Mouse (Mus musculus) liver, embryonic 12.5 days (tissue): ENCODE results near the gene Ern1. TPM values are rescaled to one million over a fixed set of nuclear protein-coding genes. Genes with fewer than 3 reads are reported as not detected.
A peak's percentile ranks its signal among the peaks of the same experiment; 100 is the strongest.

Source experiments
- ATAC-seq: fragments of 200-750 bp; cut with Nextera tagmentation; 2 replicates; pipeline ENCODE4 v1.8.0; 2017; ENCODE audit warnings: moderate number of reproducible peaks, mild to moderate bottlenecking, moderate library complexity
- H3K27ac ChIP-seq: fragments of 300-500 bp; sonication (generic); 2 replicates; pipeline ENCODE4 v1.5.1; 2016; ENCODE audit warnings: mild to moderate bottlenecking
- H3K27me3 ChIP-seq: fragments of 300-500 bp; sonication (generic); replicated peaks from 2 replicates; pipeline ENCODE4 v1.6.1; 2016; ENCODE audit warnings: mild to moderate bottlenecking, moderate library complexity
- H3K36me3 ChIP-seq: fragments of 300-500 bp; sonication (generic); 2 replicates; pipeline ENCODE4 v1.6.1; 2016; ENCODE audit warnings: mild to moderate bottlenecking, moderate library complexity
- H3K4me1 ChIP-seq: fragments of 300-500 bp; sonication (generic); 2 replicates; pipeline ENCODE4 v1.6.1; 2016
- H3K4me2 ChIP-seq: fragments of 300-500 bp; sonication (generic); 2 replicates; pipeline ENCODE4 v1.6.1; 2016; ENCODE audit warnings: mild to moderate bottlenecking, moderate library complexity
- H3K4me3 ChIP-seq: fragments of 300-500 bp; sonication (generic); 2 replicates; pipeline ENCODE4 v1.5.1; 2016; ENCODE audit warnings: mild to moderate bottlenecking, moderate library complexity
- H3K9ac ChIP-seq: fragments of 300-500 bp; sonication (generic); 2 replicates; pipeline ENCODE4 v1.6.1; 2016; ENCODE audit warnings: mild to moderate bottlenecking, moderate library complexity
- H3K9me3 ChIP-seq: fragments of 300-500 bp; sonication (generic); replicated peaks from 2 replicates; pipeline ENCODE4 v1.6.1; 2016; ENCODE audit warnings: mild to moderate bottlenecking, moderate library complexity
- WGBS: fragments of 180-500 bp; shearing (Covaris S2); methylation state at CpG from one replicate; pipeline ENCODE4 v1.1.7; 2016; ENCODE audit not compliant: insufficient replicate concordance; 5-methylcytosine and 5-hydroxymethylcytosine counted together
- polyA plus RNA-seq: library from polyadenylated mRNA; unstranded; fragments of >200 nt; fragmentation: Nextera tagmentation; extraction: Ambion mirVana; gene quantifications from 2 replicates; pipeline ENCODE4 v1.2.1, GENCODE M21; 2016

Gene Ern1
- 6.7 and 6.8 TPM in 2 replicates for polyA plus RNA-seq

- Histone ChIP-seq H3K4me2 (peak within 1 kb of the TSS; percentile 89), H3K4me1 (peaks cover 39% of the 10 kb centered on the region), H3K27me3 (no peaks in the 10 kb centered on the region), H3K9ac (peak within 1 kb of the TSS; percentile 98), H3K36me3 (no peaks in the 10 kb centered on the region), H3K27ac (peak within 1 kb of the TSS; percentile 95), H3K9me3 (no peaks in the 10 kb centered on the region), H3K4me3 (peak within 1 kb of the TSS; percentile 99)
- peak; percentile 97 for ATAC-seq
- WGBS: under 1% methylated on average over 28 of the region's 28 CpGs
Observed at GRCm38 (mm10) chr11:106487733-106488115, at the start of gene Ern1. Gene Ern1 (minus strand): TSS chr11:106487852.

DNA sequence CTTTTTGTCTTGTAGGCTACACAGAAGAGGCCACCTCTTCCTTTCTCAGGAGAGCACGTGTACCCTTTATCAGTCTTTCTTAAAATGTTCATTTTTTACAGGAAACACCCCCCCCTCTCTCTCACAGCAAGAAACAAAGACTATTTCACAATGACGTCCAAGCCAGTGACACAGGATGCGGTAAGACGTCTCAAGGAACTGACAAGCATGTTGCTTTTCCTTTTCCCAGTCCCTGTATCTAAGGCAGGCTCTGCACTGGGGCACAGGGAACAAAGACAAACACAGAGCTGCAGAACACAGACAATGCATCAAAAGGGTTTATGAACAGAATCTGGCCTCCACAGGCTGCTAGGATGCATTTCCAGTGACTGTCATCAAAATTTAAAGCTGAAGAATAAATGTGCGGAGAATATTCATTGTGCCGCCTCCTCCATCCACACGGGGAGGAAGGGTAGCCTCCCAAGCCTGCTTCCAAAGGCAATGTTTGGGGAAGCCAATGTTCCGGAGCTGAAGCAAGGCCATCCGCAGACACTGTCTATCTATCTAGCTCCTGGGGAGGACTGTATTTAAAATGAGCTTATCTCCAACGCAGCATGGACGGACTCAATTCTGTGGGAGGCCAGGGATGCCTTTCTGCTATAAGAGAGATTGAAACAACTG, 48.7 kb upstream of the Ern1 start:
- peak overlapping the region; percentile 75 for H3K27ac ChIP-seq
- no peak overlapping the region for H3K4me3 ChIP-seq
- H3K4me1 ChIP-seq: peaks cover 45% of the 10 kb centered on the region
- H3K27me3 ChIP-seq: no peaks in the 10 kb centered on the region
- peaks cover 30% of the 10 kb centered on the region for H3K36me3 ChIP-seq
- peak overlapping the region; percentile 20; the same call in 1 of the 2 replicates for H3K4me2 ChIP-seq
- ATAC-seq: peak; percentile 58
- no peaks in the 10 kb centered on the region for H3K9me3 ChIP-seq
- H3K9ac ChIP-seq: no peak overlapping the region; the same call in 1 of the 2 replicates
- 29% methylated on average over 11 of the region's 11 CpGs for WGBS

GRCm38 (mm10) chr11:106535660-106536252, 48.1 kb upstream of the Ern1 start:
- Histone ChIP-seq H3K9me3 (no peaks in the 10 kb centered on the region), H3K9ac (no peak overlapping the region), H3K4me3 (no peak overlapping the region), H3K4me1 (peaks cover 48% of the 10 kb centered on the region), H3K4me2 (no peak overlapping the region), H3K36me3 (peaks cover 35% of the 10 kb centered on the region), H3K27ac (peak overlapping the region; percentile 70), H3K27me3 (no peaks in the 10 kb centered on the region)
- 55% methylated on average over 9 of the region's 9 CpGs for WGBS
- no peak for ATAC-seq

- Histone ChIP-seq H3K4me1 (peaks cover 58% of the 10 kb centered on the region), H3K27ac (no peak overlapping the region), H3K4me2 (no peak overlapping the region), H3K4me3 (no peak overlapping the region), H3K36me3 (peaks cover 41% of the 10 kb centered on the region), H3K27me3 (no peaks in the 10 kb centered on the region), H3K9ac (no peak overlapping the region), H3K9me3 (no peaks in the 10 kb centered on the region)
- ATAC-seq: no peak
- 84% methylated on average over 9 of the region's 9 CpGs for WGBS
Observed at GRCm38 (mm10) chr11:106532248-106532790, 44.7 kb upstream of the Ern1 start.

DNA sequence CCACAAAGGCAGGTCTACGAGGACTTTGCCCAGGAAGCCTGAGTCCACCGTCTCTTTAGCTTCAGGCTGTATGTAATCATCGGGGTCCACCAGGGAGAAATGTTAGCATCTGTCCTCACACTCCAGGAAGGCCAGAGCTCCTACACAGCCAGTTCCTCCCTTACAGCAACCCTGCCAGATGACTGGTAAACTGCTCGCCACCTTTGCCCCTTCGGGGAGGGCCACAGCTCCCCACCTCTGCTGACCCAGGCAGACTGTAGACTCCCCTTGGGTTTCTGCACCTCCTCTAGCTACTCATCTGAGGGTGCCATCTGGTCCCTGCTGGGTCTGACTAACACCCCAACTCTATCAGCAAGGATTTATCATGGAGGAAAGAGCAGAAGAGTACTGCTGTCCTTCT, 42.1 kb upstream of the Ern1 start:
- no peaks in the 10 kb centered on the region for H3K9me3 ChIP-seq
- peak overlapping the region; percentile 37; the same call in 1 of the 2 replicates for H3K27ac ChIP-seq
- 76% methylated on average over 5 of the region's 5 CpGs for WGBS
- no peak overlapping the region for H3K4me2 ChIP-seq
- peaks cover 41% of the 10 kb centered on the region for H3K4me1 ChIP-seq
- peaks cover 51% of the 10 kb centered on the region for H3K36me3 ChIP-seq
- H3K27me3 ChIP-seq: no peaks in the 10 kb centered on the region
- no peak overlapping the region for H3K9ac ChIP-seq
- no peak overlapping the region for H3K4me3 ChIP-seq
- no peak for ATAC-seq

DNA sequence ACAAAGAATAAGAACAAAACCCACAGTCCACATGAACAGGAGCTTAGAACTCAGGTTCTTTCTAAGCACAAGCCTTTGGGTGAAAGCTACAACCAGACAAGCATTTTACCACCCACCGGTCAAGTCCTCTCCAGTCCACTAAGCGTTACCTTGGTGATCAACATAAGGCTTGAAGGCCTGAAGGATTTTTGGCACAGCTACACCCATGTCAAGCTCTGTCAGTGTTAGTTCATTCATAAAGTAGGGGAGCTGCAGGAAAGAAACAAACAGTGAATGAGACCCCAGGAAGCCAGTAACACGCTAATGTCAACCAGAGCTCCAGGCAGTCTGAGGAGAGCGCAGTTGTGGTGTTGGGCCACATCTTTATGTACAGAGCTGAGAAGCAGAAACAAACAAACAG, 41.5 kb upstream of the Ern1 start:
- H3K4me2 ChIP-seq: no peak overlapping the region

GRCm38 (mm10) chr11:106527926-106528325, 40.3 kb upstream of the Ern1 start:
- peaks cover 50% of the 10 kb centered on the region for H3K36me3 ChIP-seq
- H3K4me1 ChIP-seq: peaks cover 35% of the 10 kb centered on the region
- H3K27me3 ChIP-seq: no peaks in the 10 kb centered on the region
- no peak overlapping the region for H3K27ac ChIP-seq
- WGBS: 28% methylated on average over 1 of the region's 1 CpGs
- no peak overlapping the region for H3K4me3 ChIP-seq
- no peak overlapping the region for H3K4me2 ChIP-seq
- no peaks in the 10 kb centered on the region for H3K9me3 ChIP-seq
- H3K9ac ChIP-seq: no peak overlapping the region
- ATAC-seq: no peak

More for the DNA sequence above, 41.5 kb upstream of the Ern1 start:
- no peaks in the 10 kb centered on the region for H3K27me3 ChIP-seq
- H3K4me3 ChIP-seq: no peak overlapping the region
- H3K27ac ChIP-seq: peak overlapping the region; percentile 37; the same call in 1 of the 2 replicates
- H3K9me3 ChIP-seq: no peaks in the 10 kb centered on the region
- ATAC-seq: no peak
- H3K4me1 ChIP-seq: peaks cover 39% of the 10 kb centered on the region
- 85% methylated on average over 4 of the region's 4 CpGs for WGBS
- H3K9ac ChIP-seq: no peak overlapping the region
- H3K36me3 ChIP-seq: peaks cover 54% of the 10 kb centered on the region

DNA sequence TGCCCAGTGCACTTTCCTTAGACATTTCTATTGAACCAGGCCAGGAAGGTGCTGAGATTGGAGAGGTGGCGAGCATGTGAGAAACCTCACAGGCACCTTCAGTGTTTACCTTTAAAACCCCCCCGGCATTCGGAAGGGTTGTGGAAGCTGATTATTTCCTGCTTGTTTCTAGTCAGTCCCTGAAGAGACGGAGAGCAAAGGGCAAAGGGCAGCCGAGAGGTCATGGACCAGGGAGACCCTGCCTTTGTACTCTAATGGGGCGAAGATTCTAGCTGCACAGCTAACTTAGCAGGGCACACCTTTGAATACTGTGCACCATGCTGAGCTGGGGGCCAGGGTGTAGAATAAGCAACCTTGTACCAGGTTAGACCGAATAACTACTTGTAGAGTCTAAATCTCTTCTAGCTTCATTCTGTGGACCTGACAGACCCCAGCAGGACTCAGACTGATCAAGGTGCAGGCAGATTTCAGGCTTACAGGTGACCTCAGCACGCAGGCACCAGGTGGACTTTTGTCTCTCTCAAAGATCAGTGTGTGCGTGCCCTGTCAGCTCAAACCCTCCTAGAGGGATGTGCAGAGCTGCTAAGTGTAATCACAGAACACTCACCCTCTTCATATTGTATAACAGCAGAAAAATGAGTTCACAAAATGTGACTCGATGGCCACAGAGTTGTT, 39.6 kb upstream of the Ern1 start:
- Histone ChIP-seq H3K36me3 (peaks cover 45% of the 10 kb centered on the region), H3K4me1 (peaks cover 40% of the 10 kb centered on the region), H3K4me2 (no peak overlapping the region), H3K4me3 (no peak overlapping the region), H3K27ac (no peak overlapping the region), H3K27me3 (no peaks in the 10 kb centered on the region), H3K9ac (no peak overlapping the region), H3K9me3 (no peaks in the 10 kb centered on the region)
- 0 out of 2 replicates have a peak, but pooled peaks have one; percentile 31 for ATAC-seq
- WGBS: 69% methylated on average over 10 of the region's 10 CpGs

DNA sequence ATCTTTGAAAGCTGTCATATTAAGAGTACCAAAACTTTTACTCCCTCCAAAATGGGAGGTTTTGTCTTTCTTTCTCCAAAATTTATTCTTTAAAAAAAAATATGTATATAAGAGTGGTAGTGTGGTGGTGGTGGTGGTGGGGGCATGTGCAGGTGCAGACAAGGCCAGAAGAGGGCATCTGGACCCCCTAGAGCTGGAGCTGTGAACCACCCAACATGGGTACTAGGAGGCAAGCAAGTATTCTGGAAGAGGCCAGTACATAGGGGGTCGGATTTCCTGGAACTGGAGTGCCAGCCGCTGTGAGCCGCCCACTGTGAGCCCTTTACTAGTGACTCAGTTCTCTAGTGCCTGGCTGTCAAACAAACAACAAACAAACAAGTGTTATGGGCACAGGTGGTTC, 34.9 kb upstream of the Ern1 start:
- no peak overlapping the region for H3K9ac ChIP-seq
- WGBS: 51% methylated on average over 3 of the region's 3 CpGs
- no peaks in the 10 kb centered on the region for H3K9me3 ChIP-seq
- peaks cover 22% of the 10 kb centered on the region for H3K4me1 ChIP-seq
- H3K27me3 ChIP-seq: no peaks in the 10 kb centered on the region
- no peak for ATAC-seq
- H3K27ac ChIP-seq: no peak overlapping the region
- H3K4me2 ChIP-seq: no peak overlapping the region
- H3K4me3 ChIP-seq: no peak overlapping the region
- peaks cover 30% of the 10 kb centered on the region for H3K36me3 ChIP-seq

DNA sequence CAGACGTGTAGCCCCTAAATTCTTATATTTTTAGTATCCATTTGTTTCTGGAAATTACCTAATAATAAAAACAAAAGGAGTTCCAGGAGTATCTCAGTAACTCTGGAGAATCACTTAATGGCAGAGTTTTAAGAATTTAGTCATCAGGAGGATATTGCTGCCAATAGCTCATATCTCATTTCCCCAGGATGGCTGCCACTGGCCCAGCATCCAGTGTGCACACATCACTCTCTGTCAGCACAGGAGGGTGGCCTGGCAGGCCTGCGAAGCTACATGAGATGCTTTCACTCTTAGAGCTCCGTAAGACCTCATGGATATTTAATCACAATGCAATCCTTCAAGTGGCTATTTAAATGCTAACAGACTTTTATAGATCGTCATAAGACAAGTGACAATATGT, 34.0 kb upstream of the Ern1 start:
- ATAC-seq: no peak
- H3K9me3 ChIP-seq: no peaks in the 10 kb centered on the region
- no peak overlapping the region for H3K4me3 ChIP-seq
- no peak overlapping the region for H3K27ac ChIP-seq
- H3K36me3 ChIP-seq: peaks cover 31% of the 10 kb centered on the region
- WGBS: 65% methylated on average over 4 of the region's 4 CpGs
- H3K27me3 ChIP-seq: no peaks in the 10 kb centered on the region
- H3K4me2 ChIP-seq: no peak overlapping the region
- H3K4me1 ChIP-seq: peaks cover 20% of the 10 kb centered on the region
- no peak overlapping the region for H3K9ac ChIP-seq

DNA sequence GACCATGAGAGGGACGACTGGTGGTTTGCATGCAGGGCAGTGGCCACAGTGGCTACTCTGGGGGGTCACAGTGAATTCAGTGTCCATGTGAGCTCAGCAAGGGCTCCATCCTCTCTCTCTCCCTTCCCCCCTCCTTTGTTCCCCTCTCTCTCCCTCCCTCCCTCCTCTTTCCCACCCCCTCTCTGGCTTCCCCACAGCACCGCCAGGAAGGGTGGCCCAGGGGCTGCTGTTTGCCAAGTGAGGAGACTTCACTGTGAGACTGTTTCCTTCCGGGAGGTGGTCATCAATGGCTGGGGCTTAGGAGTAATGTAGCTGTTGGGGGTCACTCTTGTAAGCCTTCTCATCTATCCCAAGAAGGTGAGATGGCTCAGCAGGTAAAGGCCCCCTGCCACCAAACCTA, 32.8 kb upstream of the Ern1 start:
- Histone ChIP-seq H3K9ac (no peak overlapping the region), H3K4me2 (no peak overlapping the region), H3K27ac (no peak overlapping the region), H3K36me3 (peaks cover 39% of the 10 kb centered on the region), H3K9me3 (no peaks in the 10 kb centered on the region), H3K4me3 (no peak overlapping the region), H3K4me1 (peaks cover 23% of the 10 kb centered on the region), H3K27me3 (no peaks in the 10 kb centered on the region)
- no peak for ATAC-seq
- 64% methylated on average over 3 of the region's 3 CpGs for WGBS

DNA sequence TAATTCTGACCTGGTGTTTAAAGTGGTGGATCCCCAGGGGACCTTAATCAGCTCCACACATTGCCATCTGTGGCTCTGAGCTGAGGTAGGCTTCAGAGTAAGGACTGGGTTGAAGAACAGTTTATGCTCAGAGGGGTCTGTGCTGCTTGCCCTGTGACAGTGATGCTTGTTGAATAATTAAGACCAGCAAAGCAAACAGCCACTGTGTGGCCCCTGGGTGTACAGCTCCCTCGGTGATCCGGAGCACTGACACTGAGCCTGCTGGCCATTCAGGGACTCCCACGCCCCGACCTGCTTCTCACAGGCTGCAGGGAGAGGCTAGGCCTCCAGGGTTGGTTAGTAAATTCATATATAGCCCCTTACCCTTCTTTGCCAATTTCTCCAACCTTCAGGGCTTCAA, 31.9 kb upstream of the Ern1 start:
- 69% methylated on average over 4 of the region's 4 CpGs for WGBS

More for the DNA sequence above, 31.9 kb upstream of the Ern1 start:
- Histone ChIP-seq H3K9ac (no peak overlapping the region), H3K27me3 (no peaks in the 10 kb centered on the region), H3K9me3 (no peaks in the 10 kb centered on the region), H3K4me3 (no peak overlapping the region), H3K4me1 (peaks cover 32% of the 10 kb centered on the region), H3K27ac (no peak overlapping the region), H3K4me2 (no peak overlapping the region), H3K36me3 (peaks cover 31% of the 10 kb centered on the region)
- no peak for ATAC-seq
